Mouse (Mus musculus): Measurements from ENCODE around the gene Igsf6. TPM values are rescaled to one million over a fixed set of nuclear protein-coding genes. Genes with fewer than 3 reads are reported as not detected.

Gene Igsf6
- polyA plus RNA-seq, 1 experiment from 2014 or later = 1.5 TPM

- WGBS = 86% methylated on average over 3 of the region's 3 CpGs
- no peak for DNase-seq (ENCODE audit: low spot score)
- Histone ChIP-seq H3K36me3 (no peaks in the 10 kb centered on the region), H3K27ac (no peak overlapping the region), H3K4me3 (no peak overlapping the region), H3K9me3 (no peaks in the 10 kb centered on the region), H3K4me1 (replicated peaks) (no peaks in the 10 kb centered on the region), H3K27me3 (ENCODE audit: insufficient read depth, poor library complexity, severe bottlenecking) (no peaks in the 10 kb centered on the region)
These were observed 55.6 kb downstream of the Igsf6 start for GRCm38 (mm10) chr7:121018778-121019177.

GRCm38 (mm10) chr7:121014486-121014885, 59.9 kb downstream of the Igsf6 start:
- no peak for DNase-seq (ENCODE audit: low spot score)
- H3K4me3 ChIP-seq = no peak overlapping the region
- 91% methylated on average over 10 of the region's 10 CpGs for WGBS

More at GRCm38 (mm10) chr7:121014486-121014885, 59.9 kb downstream of the Igsf6 start:
- H3K36me3 ChIP-seq = no peaks in the 10 kb centered on the region
- H3K27ac ChIP-seq = no peak overlapping the region
- 0 out of 2 replicates have a peak, but pooled peaks cover 6% of the 10 kb centered on the region for H3K4me1 ChIP-seq (replicated peaks)
- H3K9me3 ChIP-seq = no peaks in the 10 kb centered on the region
- no peaks in the 10 kb centered on the region for H3K27me3 ChIP-seq (ENCODE audit: insufficient read depth, poor library complexity, severe bottlenecking)

Other genes with a start within 250 kb of the Igsf6 start
- 26.9 and 30.1 TPM in 2 replicates for gene Eef2k, start 231.7 kb downstream of the Igsf6 start, polyA plus RNA-seq (2016; fragmentation: Nextera tagmentation; extraction: Ambion mirVana)
- 31.2 and 41.0 TPM in 2 replicates for gene Polr3e, start 156.8 kb downstream of the Igsf6 start, polyA plus RNA-seq (2016; fragmentation: Nextera tagmentation; extraction: Ambion mirVana)
- 14.2 and 14.7 TPM in 2 replicates for gene Cdr2, start 92.3 kb downstream of the Igsf6 start, polyA plus RNA-seq (2016; fragmentation: Nextera tagmentation; extraction: Ambion mirVana)
- gene Mfsd13b, start 92.1 kb downstream of the Igsf6 start, polyA plus RNA-seq (2016; fragmentation: Nextera tagmentation; extraction: Ambion mirVana) = 0.37 and 0.42 TPM in 2 replicates
- 199 and 215 TPM in 2 replicates for gene Mettl9, start 40.1 kb downstream of the Igsf6 start, polyA plus RNA-seq (2016; fragmentation: Nextera tagmentation; extraction: Ambion mirVana)
- 0.10 and 0.65 TPM in 2 replicates for gene Otoa, start 7.1 kb upstream of the Igsf6 start, polyA plus RNA-seq (2016; fragmentation: Nextera tagmentation; extraction: Ambion mirVana)

Measured in hindbrain, embryonic 10.5 days (tissue).